Mouse (Mus musculus) limb, embryonic 11.5 days (tissue): Measurements from ENCODE around the gene Dyrk1a. TPM values are rescaled to one million over a fixed set of nuclear protein-coding genes. Genes with fewer than 3 reads are reported as not detected.

Source experiments
- ATAC-seq: fragments of 200-750 bp; cut with Nextera tagmentation; 2 replicates; pipeline ENCODE4 v1.8.0; 2017; ENCODE audit warnings: low read depth; ENCODE audit not compliant: insufficient number of reproducible peaks, low FRiP score, low TSS enrichment
- DNase-seq: peaks from one replicate; pipeline ENCODE4 v3.0.0-alpha.2; 2015; ENCODE audit warnings: low spot score
- H3K27ac ChIP-seq: fragments of 300-500 bp; sonication (generic); replicated peaks from 2 replicates; pipeline ENCODE4 v1.5.1; 2014; ENCODE audit warnings: low read depth, mild to moderate bottlenecking, low read length
- H3K27me3 ChIP-seq: fragments of 300-500 bp; sonication (generic); 2 replicates; pipeline ENCODE4 v1.6.1; 2014; ENCODE audit warnings: mild to moderate bottlenecking, low read length, mixed read lengths; ENCODE audit not compliant: control insufficient read depth, insufficient read depth
- H3K36me3 ChIP-seq: fragments of 300-500 bp; sonication (generic); 2 replicates; pipeline ENCODE4 v1.6.1; 2014; ENCODE audit warnings: mild to moderate bottlenecking, low read length, moderate library complexity, mixed read lengths; ENCODE audit not compliant: control insufficient read depth, insufficient read depth
- H3K4me1 ChIP-seq: fragments of 300-500 bp; sonication (generic); 2 replicates; pipeline ENCODE4 v1.6.1; 2014; ENCODE audit warnings: low read length, mixed read lengths; ENCODE audit not compliant: control insufficient read depth, insufficient read depth
- H3K4me2 ChIP-seq: fragments of 300-500 bp; sonication (generic); 2 replicates; pipeline ENCODE4 v1.6.1; 2014; ENCODE audit warnings: low read depth, mild to moderate bottlenecking, moderate library complexity; ENCODE audit not compliant: severe bottlenecking
- H3K4me3 ChIP-seq: fragments of 300-500 bp; sonication (generic); 2 replicates; pipeline ENCODE4 v1.5.1; 2014; ENCODE audit warnings: low read depth, low read length
- H3K9ac ChIP-seq: fragments of 300-500 bp; sonication (generic); 2 replicates; pipeline ENCODE4 v1.6.1; 2014; ENCODE audit warnings: mild to moderate bottlenecking, low read length
- H3K9me3 ChIP-seq: fragments of 300-500 bp; sonication (generic); 2 replicates; pipeline ENCODE4 v1.6.1; 2016; ENCODE audit warnings: low read length; ENCODE audit not compliant: control insufficient read depth
- WGBS: fragments of 180-500 bp; shearing (Covaris S2); extraction: QIAGEN DNeasy Blood & Tissue Kit; methylation state at CpG from one replicate; pipeline ENCODE4 v1.1.7; 2014; 5-methylcytosine and 5-hydroxymethylcytosine counted together
- polyA plus RNA-seq: library from polyadenylated mRNA; unstranded; fragments of >200 nt; fragmentation: Nextera tagmentation; extraction: Ambion mirVana; gene quantifications from 2 replicates; pipeline ENCODE4 v1.2.1, GENCODE M21; 2014

The Dyrk1a gene
- polyA plus RNA-seq, 1 experiment from 2014 or later, result 13.4 TPM

- Histone ChIP-seq H3K27ac (no peak overlapping the region), H3K9ac (no peak overlapping the region), H3K27me3 (no peaks in the 10 kb centered on the region), H3K4me2 (no peak overlapping the region), H3K4me3 (no peak overlapping the region), H3K36me3 (0 out of 2 replicates have a peak, but pooled peaks cover 3% of the 10 kb centered on the region), H3K4me1 (peaks cover 12% of the 10 kb centered on the region; the same call in 1 of the 2 replicates), H3K9me3 (no peaks in the 10 kb centered on the region)
- no peak for DNase-seq
- ATAC-seq, result no peak
These were observed 4.9 kb downstream of the Dyrk1a start for GRCm38 (mm10) chr16:94574718-94575094.

DNA sequence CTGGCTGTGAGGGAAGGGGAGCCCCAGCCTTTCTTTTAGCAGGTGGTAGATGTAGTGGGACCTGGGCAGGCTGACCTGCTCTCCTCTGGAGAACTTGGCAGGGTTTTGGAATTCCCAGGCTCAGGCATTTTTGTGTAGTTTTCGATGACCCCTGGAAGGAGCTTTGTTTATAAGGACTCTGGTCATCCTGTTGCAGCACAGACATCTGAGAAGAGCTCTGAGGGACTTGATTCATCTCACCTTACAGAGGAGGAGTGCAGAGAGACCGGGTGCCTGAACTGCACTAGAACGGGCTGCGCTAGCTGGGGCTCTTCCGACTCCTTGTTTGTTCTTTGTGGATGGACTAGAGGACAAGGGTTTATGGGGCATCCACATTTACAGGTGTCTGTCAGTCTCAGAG, 5.9 kb downstream of the Dyrk1a start:
- Histone ChIP-seq H3K27ac (no peak overlapping the region), H3K4me1 (peaks cover 13% of the 10 kb centered on the region; the same call in 1 of the 2 replicates), H3K9ac (no peak overlapping the region), H3K4me2 (no peak overlapping the region), H3K4me3 (no peak overlapping the region), H3K9me3 (no peaks in the 10 kb centered on the region), H3K36me3 (0 out of 2 replicates have a peak, but pooled peaks cover 3% of the 10 kb centered on the region), H3K27me3 (no peaks in the 10 kb centered on the region)
- DNase-seq (no peak), ATAC-seq (no peak)
- 71% methylated on average over 5 of the region's 5 CpGs for WGBS

GRCm38 (mm10) chr16:94579348-94579747, 9.5 kb downstream of the Dyrk1a start:
- H3K36me3 ChIP-seq, result 0 out of 2 replicates have a peak, but pooled peaks cover 3% of the 10 kb centered on the region
- 95% methylated on average over 4 of the region's 4 CpGs for WGBS
- no peaks in the 10 kb centered on the region for H3K9me3 ChIP-seq
- no peaks in the 10 kb centered on the region for H3K27me3 ChIP-seq
- H3K9ac ChIP-seq, result no peak overlapping the region
- H3K4me2 ChIP-seq, result no peak overlapping the region
- ATAC-seq, result no peak
- H3K4me1 ChIP-seq, result peaks cover 11% of the 10 kb centered on the region; the same call in 1 of the 2 replicates
- DNase-seq, result no peak
- no peak overlapping the region for H3K27ac ChIP-seq
- no peak overlapping the region for H3K4me3 ChIP-seq

DNA sequence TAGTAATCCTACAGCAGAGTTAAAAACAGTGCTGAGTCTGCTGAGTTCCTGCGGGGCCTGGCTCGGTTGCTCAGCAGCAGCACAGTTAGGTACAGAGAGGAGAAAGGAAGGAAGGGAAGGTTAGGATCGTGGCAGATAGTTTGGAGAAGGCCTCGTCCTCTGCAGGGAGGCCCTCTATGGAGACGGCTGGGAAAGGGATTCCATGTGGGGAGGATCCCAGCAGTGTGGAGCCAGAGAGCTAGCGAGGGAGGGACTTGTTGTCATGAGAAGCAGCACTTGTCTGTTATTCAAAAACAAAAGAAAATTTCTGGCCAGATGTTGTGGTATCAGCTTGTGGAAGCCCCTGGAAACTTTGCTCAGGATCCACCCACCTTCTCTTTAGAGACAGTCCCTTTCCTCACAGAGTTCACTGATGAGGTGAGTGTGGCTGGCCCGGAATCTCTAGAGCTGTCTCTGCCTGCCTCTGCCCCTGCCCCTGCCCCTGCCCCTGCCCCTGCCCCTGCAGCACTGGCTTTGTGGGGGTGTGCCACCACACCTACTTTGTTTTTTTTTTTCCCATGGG, 11.1 kb downstream of the Dyrk1a start:
- 50% methylated on average over 7 of the region's 7 CpGs for WGBS
- H3K4me1 ChIP-seq, result peaks cover 6% of the 10 kb centered on the region; the same call in 1 of the 2 replicates
- ATAC-seq, result no peak
- H3K4me3 ChIP-seq, result no peak overlapping the region
- H3K4me2 ChIP-seq, result no peak overlapping the region
- H3K36me3 ChIP-seq, result no peaks in the 10 kb centered on the region
- no peak overlapping the region for H3K9ac ChIP-seq
- H3K27ac ChIP-seq, result no peak overlapping the region
- no peaks in the 10 kb centered on the region for H3K27me3 ChIP-seq
- no peaks in the 10 kb centered on the region for H3K9me3 ChIP-seq
- no peak for DNase-seq

GRCm38 (mm10) chr16:94586349-94586990, 16.7 kb downstream of the Dyrk1a start:
- no peaks in the 10 kb centered on the region for H3K9me3 ChIP-seq
- no peaks in the 10 kb centered on the region for H3K36me3 ChIP-seq
- H3K4me2 ChIP-seq, result no peak overlapping the region
- DNase-seq (no peak), ATAC-seq (no peak)
- H3K4me3 ChIP-seq, result no peak overlapping the region
- H3K9ac ChIP-seq, result no peak overlapping the region
- no peak overlapping the region for H3K27ac ChIP-seq
- 58% methylated on average over 7 of the region's 7 CpGs for WGBS
- no peaks in the 10 kb centered on the region for H3K27me3 ChIP-seq
- peaks cover 15% of the 10 kb centered on the region; the same call in 1 of the 2 replicates for H3K4me1 ChIP-seq

GRCm38 (mm10) chr16:94587461-94587860, 17.7 kb downstream of the Dyrk1a start:
- DNase-seq (no peak), ATAC-seq (no peak)
- Histone ChIP-seq H3K36me3 (no peaks in the 10 kb centered on the region), H3K27me3 (no peaks in the 10 kb centered on the region), H3K4me1 (peaks cover 15% of the 10 kb centered on the region; the same call in 1 of the 2 replicates), H3K4me3 (no peak overlapping the region), H3K9ac (no peak overlapping the region), H3K27ac (no peak overlapping the region), H3K9me3 (no peaks in the 10 kb centered on the region), H3K4me2 (no peak overlapping the region)
- 85% methylated on average over 4 of the region's 4 CpGs for WGBS

DNA sequence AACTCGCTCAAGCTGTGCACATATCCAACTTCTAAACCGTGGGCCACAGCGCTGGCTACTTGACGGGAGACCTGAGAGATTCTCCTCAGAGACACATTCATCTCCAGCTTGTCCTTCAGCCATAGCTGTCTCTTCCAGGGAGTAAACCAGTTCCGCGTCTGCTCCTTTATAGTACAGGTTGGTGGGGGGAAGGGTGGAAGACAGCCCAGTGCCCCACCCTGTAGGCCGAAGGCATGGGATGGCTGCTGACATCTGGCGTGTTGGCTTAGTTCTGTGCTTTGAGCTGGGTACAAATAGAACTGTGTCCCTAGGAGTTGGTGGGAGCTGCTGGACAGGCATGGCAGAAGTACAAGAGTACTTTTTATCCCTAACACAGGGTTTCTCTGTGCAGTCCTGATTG, 18.4 kb downstream of the Dyrk1a start:
- no peak overlapping the region for H3K27ac ChIP-seq
- ATAC-seq (no peak), DNase-seq (no peak)
- no peaks in the 10 kb centered on the region for H3K9me3 ChIP-seq
- WGBS, result 64% methylated on average over 8 of the region's 8 CpGs
- H3K4me3 ChIP-seq, result no peak overlapping the region
- H3K9ac ChIP-seq, result no peak overlapping the region
- H3K4me1 ChIP-seq, result peaks cover 15% of the 10 kb centered on the region; the same call in 1 of the 2 replicates
- no peaks in the 10 kb centered on the region for H3K36me3 ChIP-seq
- no peak overlapping the region for H3K4me2 ChIP-seq
- no peaks in the 10 kb centered on the region for H3K27me3 ChIP-seq

DNA sequence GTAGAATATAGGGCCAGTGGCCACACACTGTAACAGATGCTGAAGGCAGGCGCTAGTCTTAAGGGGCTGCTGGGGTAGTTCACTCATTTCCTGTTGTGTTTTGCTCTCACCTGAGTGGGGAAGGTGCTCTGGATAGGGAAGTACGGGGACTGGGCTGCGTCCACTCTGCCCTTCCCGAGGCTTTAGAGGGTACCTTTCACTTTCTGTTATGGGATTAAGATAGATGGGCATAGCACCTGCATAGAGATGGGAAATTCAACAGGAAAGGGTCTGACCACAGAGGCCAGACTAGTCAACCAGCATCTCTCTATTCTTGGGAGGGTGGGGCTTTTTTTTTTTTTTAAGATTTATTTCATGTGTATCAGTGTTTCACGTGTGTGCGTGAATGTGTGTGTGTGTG, 19.2 kb downstream of the Dyrk1a start:
- WGBS, result 84% methylated on average over 6 of the region's 6 CpGs
- no peak overlapping the region for H3K4me2 ChIP-seq
- DNase-seq (no peak), ATAC-seq (no peak)
- no peaks in the 10 kb centered on the region for H3K36me3 ChIP-seq
- no peak overlapping the region for H3K4me3 ChIP-seq
- H3K27me3 ChIP-seq, result no peaks in the 10 kb centered on the region
- no peaks in the 10 kb centered on the region for H3K9me3 ChIP-seq
- peaks cover 15% of the 10 kb centered on the region; the same call in 1 of the 2 replicates for H3K4me1 ChIP-seq
- H3K27ac ChIP-seq, result no peak overlapping the region
- no peak overlapping the region for H3K9ac ChIP-seq
